Mouse (Mus musculus) MEL (cell line): ENCODE measurements at regions not wholly inside any gene's neighbourhood (a gene's known extent, or its start where the extent isn't known, plus 50 kb on each side); places are given as distances from the start of the nearest gene placed in this dataset.

Source experiments
- DNase-seq: peaks from one replicate; pipeline ENCODE4 v3.0.0; 2011; ENCODE audit warnings: low read depth, low spot score
- H3K27ac ChIP-seq: 2 replicates; pipeline ENCODE4 v1.5.1; 2012; ENCODE audit warnings: low read depth, mild to moderate bottlenecking, control low read depth, low read length, moderate library complexity; ENCODE audit not compliant: control insufficient read depth
- H3K27me3 ChIP-seq, 2 experiments: fragments of 150-350 bp in 1 of 2; sonication (generic) in 1 of 2; 2 replicates each; pipeline ENCODE4 v1.6.1; 2012; ENCODE audit warnings: low read length in 2 of 2, mild to moderate bottlenecking in 2 of 2, improper control_type of control experiment in 1 of 2, moderate library complexity in 1 of 2; ENCODE audit not compliant: insufficient read depth in 2 of 2, control insufficient read depth in 1 of 2
- H3K36me3 ChIP-seq, 2 experiments: 2 replicates each; pipeline ENCODE4 v1.6.1; 2012 to 2014; ENCODE audit warnings: low read length in 2 of 2, improper control_type of control experiment in 1 of 2, inconsistent platforms in 1 of 2, mild to moderate bottlenecking in 1 of 2; ENCODE audit not compliant: insufficient read depth in 2 of 2, control insufficient read depth in 1 of 2
- H3K4me1 ChIP-seq, 2 experiments: fragments of 150-350 bp in 1 of 2; sonication (generic) in 1 of 2; 2 replicates each; pipeline ENCODE4 v1.6.1; 2012; ENCODE audit warnings: low read length in 2 of 2, improper control_type of control experiment in 1 of 2, mild to moderate bottlenecking in 1 of 2; ENCODE audit not compliant: insufficient read depth in 2 of 2, control insufficient read depth in 1 of 2
- H3K4me3 ChIP-seq, 2 experiments: fragments of 150-350 bp in 1 of 2; sonication (generic) in 1 of 2; 2 replicates each; pipeline ENCODE4 v1.5.1; 2012; ENCODE audit warnings: low read depth in 2 of 2, low read length in 2 of 2, mild to moderate bottlenecking in 2 of 2, moderate library complexity in 2 of 2, control low read depth in 1 of 2, improper control_type of control experiment in 1 of 2; ENCODE audit not compliant: control insufficient read depth in 1 of 2, insufficient read depth in 1 of 2
- H3K79me2 ChIP-seq: 2 replicates; pipeline ENCODE4 v1.6.1; 2012; ENCODE audit warnings: mild to moderate bottlenecking, low read length, moderate library complexity; ENCODE audit not compliant: control insufficient read depth, poor library complexity, insufficient read depth
- H3K9ac ChIP-seq: 2 replicates; pipeline ENCODE4 v1.6.1; 2012; ENCODE audit warnings: low read depth, mild to moderate bottlenecking, control low read depth, low read length, moderate library complexity; ENCODE audit not compliant: control insufficient read depth, poor library complexity, severe bottlenecking
- H3K9me3 ChIP-seq: fragments of 150-350 bp; sonication (generic); replicated peaks from 2 replicates; pipeline ENCODE4 v1.6.1; 2012; ENCODE audit warnings: mild to moderate bottlenecking, low read length, improper control_type of control experiment, moderate library complexity; ENCODE audit not compliant: insufficient read depth
- CHD2 ChIP-seq: IDR thresholded peaks from 2 replicates; pipeline ENCODE4 v1.6.1; 2011; ENCODE audit warnings: low read length, improper control_type of control experiment
- CTCF ChIP-seq, 3 experiments: IDR thresholded peaks in 2 of 3; conservative IDR thresholded peaks in 1 of 3; 2 replicates each; pipeline ENCODE4 v1.5.1; 2011 to 2012; ENCODE audit warnings: low read length in 3 of 3, low read depth in 2 of 3, mild to moderate bottlenecking in 2 of 3, improper control_type of control experiment in 1 of 3, inconsistent platforms in 1 of 3, mixed read lengths in 1 of 3, moderate library complexity in 1 of 3; ENCODE audit not compliant: control insufficient read depth in 1 of 3, insufficient read depth in 1 of 3, poor library complexity in 1 of 3, severe bottlenecking in 1 of 3
- E2F4 ChIP-seq: IDR thresholded peaks from 2 replicates; pipeline ENCODE4 v1.6.1; 2011; ENCODE audit warnings: low read depth, low read length, improper control_type of control experiment, borderline replicate concordance
- EP300 ChIP-seq, 2 experiments: IDR thresholded peaks; 2 replicates each; pipeline ENCODE4 v1.6.1; 2011; ENCODE audit warnings: improper control_type of control experiment in 2 of 2, low read length in 2 of 2, low read depth in 1 of 2, mild to moderate bottlenecking in 1 of 2
- ETS1 ChIP-seq: IDR thresholded peaks from 2 replicates; pipeline ENCODE4 v1.6.1; 2012; ENCODE audit warnings: low read depth, mild to moderate bottlenecking, inconsistent platforms, low read length, improper control_type of control experiment, moderate library complexity
- GABPA ChIP-seq: IDR thresholded peaks from 2 replicates; pipeline ENCODE4 v1.6.1; 2012; ENCODE audit warnings: low read depth, mild to moderate bottlenecking, inconsistent platforms, low read length, improper control_type of control experiment, moderate library complexity
- HCFC1 ChIP-seq: IDR thresholded peaks from 2 replicates; pipeline ENCODE4 v1.6.1; 2012; ENCODE audit warnings: low read depth, mild to moderate bottlenecking, inconsistent platforms, low read length, improper control_type of control experiment, moderate library complexity
- JUND ChIP-seq: IDR thresholded peaks from 2 replicates; pipeline ENCODE4 v1.6.1; 2011; ENCODE audit warnings: low read depth, mild to moderate bottlenecking, improper control_type of control experiment, low read length
- MAFK ChIP-seq: IDR thresholded peaks from 2 replicates; pipeline ENCODE4 v1.6.1; 2011; ENCODE audit warnings: low read depth, mild to moderate bottlenecking, low read length, improper control_type of control experiment, borderline replicate concordance
- MAX ChIP-seq: IDR thresholded peaks from 2 replicates; pipeline ENCODE4 v1.6.1; 2011; ENCODE audit warnings: low read length, improper control_type of control experiment
- MAZ ChIP-seq: IDR thresholded peaks from 2 replicates; pipeline ENCODE4 v1.6.1; 2012; ENCODE audit warnings: low read depth, mild to moderate bottlenecking, inconsistent platforms, low read length, improper control_type of control experiment
- MEF2A ChIP-seq: IDR thresholded peaks from 2 replicates; pipeline ENCODE4 v1.6.1; 2014; ENCODE audit warnings: low read depth, mild to moderate bottlenecking, inconsistent platforms, low read length, improper control_type of control experiment; ENCODE audit not compliant: poor library complexity, insufficient replicate concordance, severe bottlenecking; ENCODE audit errors: extremely low read depth
- MYB ChIP-seq: IDR thresholded peaks from 2 replicates; pipeline ENCODE4 v1.6.1; 2011; ENCODE audit warnings: mild to moderate bottlenecking, low read depth, low read length, improper control_type of control experiment
- NELFE ChIP-seq: IDR thresholded peaks from 2 replicates; pipeline ENCODE4 v1.6.1; 2011; ENCODE audit warnings: low read depth, low read length, improper control_type of control experiment
- NRF1 ChIP-seq: IDR thresholded peaks from 2 replicates; pipeline ENCODE4 v1.6.1; 2014; ENCODE audit warnings: low read depth, mild to moderate bottlenecking, inconsistent platforms, low read length, improper control_type of control experiment, moderate library complexity; ENCODE audit not compliant: poor library complexity, insufficient read depth, severe bottlenecking
- POLR2AphosphoS5 ChIP-seq: IDR thresholded peaks from 2 replicates; pipeline ENCODE4 v1.6.1; 2012; ENCODE audit warnings: low read depth, borderline replicate concordance, mild to moderate bottlenecking, inconsistent platforms, low read length, moderate library complexity, mixed read lengths
- TBP ChIP-seq: IDR thresholded peaks from 2 replicates; pipeline ENCODE4 v1.8.0; 2011; ENCODE audit warnings: low read depth, low read length, improper control_type of control experiment
- USF2 ChIP-seq, 2 experiments: IDR thresholded peaks; 2 replicates each; pipeline ENCODE4 v1.6.1; 2011 to 2012; ENCODE audit warnings: improper control_type of control experiment in 2 of 2, low read length in 2 of 2, borderline replicate concordance in 1 of 2, inconsistent platforms in 1 of 2, low read depth in 1 of 2, mild to moderate bottlenecking in 1 of 2; ENCODE audit not compliant: insufficient read depth in 1 of 2
- ZC3H11A ChIP-seq: IDR thresholded peaks from 2 replicates; pipeline ENCODE4 v1.6.1; 2012; ENCODE audit warnings: low read depth, mild to moderate bottlenecking, inconsistent platforms, low read length, improper control_type of control experiment
- ZKSCAN1 ChIP-seq: IDR thresholded peaks from 2 replicates; pipeline ENCODE4 v1.6.1; 2012; ENCODE audit warnings: low read depth, mild to moderate bottlenecking, inconsistent platforms, low read length, improper control_type of control experiment, moderate library complexity

DNA sequence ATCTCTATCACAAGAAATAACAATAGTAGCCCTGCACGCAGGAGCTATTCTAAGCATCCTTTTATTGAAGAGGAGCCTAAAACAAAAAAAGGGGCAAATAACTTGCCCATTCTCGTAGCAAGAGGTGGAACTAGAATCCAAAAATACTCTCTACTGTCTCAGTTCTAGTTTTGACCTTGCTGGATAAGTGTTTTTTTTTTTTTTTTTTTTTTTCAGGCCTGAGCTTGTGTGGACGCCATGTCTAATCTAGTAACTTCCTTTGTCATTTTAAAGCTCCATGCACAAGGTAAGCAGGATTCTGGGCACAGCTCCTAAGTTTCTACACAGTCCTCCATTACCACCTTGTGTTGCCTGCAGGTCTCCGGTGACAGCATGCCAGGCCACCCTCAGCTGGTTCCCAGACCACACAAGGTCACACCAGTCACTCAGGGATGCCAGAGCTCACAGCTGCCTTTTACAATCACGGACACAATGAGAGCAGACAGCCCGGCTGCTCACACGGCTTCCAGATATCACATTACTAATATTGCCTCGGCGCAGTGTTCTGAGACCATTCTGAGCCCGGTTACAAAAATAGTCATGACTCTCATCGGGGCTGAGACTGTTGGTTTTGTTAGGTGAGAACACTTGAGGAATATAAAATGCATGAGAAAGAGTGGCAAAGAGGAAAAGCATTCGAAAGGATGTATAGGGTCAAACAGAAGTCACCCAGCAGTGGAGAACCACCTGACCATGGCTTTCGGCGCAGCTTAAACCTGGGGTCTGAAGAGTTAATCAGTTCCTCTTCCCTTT lies 124.7 kb upstream of the Tank start:
- no peak for TF ChIP-seq CTCF (IDR thresholded peaks at IDR 0.05 in 2 of 3, conservative IDR thresholded peaks at IDR 0.05 in 1 of 3; ENCODE audit: control insufficient read depth in 1 of 3, insufficient read depth in 1 of 3, low read depth in 2 of 3, low read length in 3 of 3, poor library complexity in 1 of 3, severe bottlenecking in 1 of 3)
- TF ChIP-seq EP300 (IDR thresholded peaks at IDR 0.05; ENCODE audit: low read depth in 1 of 2, low read length in 2 of 2): no peak
- TF ChIP-seq HCFC1: no peak
- no peak for TF ChIP-seq MAFK
- no peak for TF ChIP-seq MAZ
- TF ChIP-seq CHD2: no peak
- TF ChIP-seq E2F4: no peak
- no peak for TF ChIP-seq ZKSCAN1
- TF ChIP-seq GABPA: no peak
- no peak for TF ChIP-seq POLR2AphosphoS5
- no peak for TF ChIP-seq MEF2A
- no peak for TF ChIP-seq MAX
- TF ChIP-seq NELFE: no peak
- TF ChIP-seq NRF1: no peak
- TF ChIP-seq ETS1: no peak
- no peak for TF ChIP-seq JUND
- TF ChIP-seq ZC3H11A: no peak
- TF ChIP-seq MYB: no peak
- no peak for TF ChIP-seq TBP
- no peak for TF ChIP-seq USF2 (IDR thresholded peaks at IDR 0.05; ENCODE audit: borderline replicate concordance in 1 of 2, insufficient read depth in 1 of 2, low read depth in 1 of 2, low read length in 2 of 2)
- no peak overlapping the region; a peak in 1 of 4 replicates for H3K4me3 ChIP-seq
- H3K27ac ChIP-seq: no peak overlapping the region
- no peak for DNase-seq
- H3K27me3 ChIP-seq: no peaks in the 10 kb centered on the region
- no peaks in the 10 kb centered on the region for H3K9me3 ChIP-seq
- H3K9ac ChIP-seq: no peak overlapping the region
- no peaks in the 10 kb centered on the region; a peak in 1 of 4 replicates for H3K36me3 ChIP-seq
- H3K4me1 ChIP-seq: no peaks in the 10 kb centered on the region
- no peaks in the 10 kb centered on the region for H3K79me2 ChIP-seq
